Mouse (Mus musculus): Measurements from ENCODE around the gene Atp2b4.

- TF ChIP-seq CTCF (IDR thresholded peaks at IDR 0.05) (no peak), EP300 (IDR thresholded peaks at IDR 0.05; ENCODE audit: insufficient read depth, low read depth, low read length) (no peak)
Measured at GRCm38 (mm10) chr1:133820100-133820499, 19.3 kb upstream of the Atp2b4 start.
